Mouse (Mus musculus) heart, embryonic 15.5 days (tissue): ENCODE measurements around the gene Sh3rf1. TPM values are rescaled to one million over a fixed set of nuclear protein-coding genes. Genes with fewer than 3 reads are reported as not detected.

Experiments used
- ATAC-seq: fragments of 200-750 bp; cut with Nextera tagmentation; replicated peaks from 2 replicates; pipeline ENCODE4 v1.8.0; 2017; ENCODE audit warnings: low read depth, moderate TSS enrichment; ENCODE audit not compliant: insufficient number of reproducible peaks, insufficient read depth, low FRiP score
- H3K27ac ChIP-seq: fragments of 300-500 bp; sonication (generic); 2 replicates; pipeline ENCODE4 v1.5.1; 2015; ENCODE audit warnings: mild to moderate bottlenecking, inconsistent platforms
- H3K27me3 ChIP-seq: fragments of 300-500 bp; sonication (generic); 2 replicates; pipeline ENCODE4 v1.6.1; 2015; ENCODE audit warnings: inconsistent platforms
- H3K36me3 ChIP-seq: fragments of 300-500 bp; sonication (generic); 2 replicates; pipeline ENCODE4 v1.6.1; 2015; ENCODE audit warnings: mild to moderate bottlenecking, inconsistent platforms
- H3K4me1 ChIP-seq: fragments of 300-500 bp; sonication (generic); replicated peaks from 2 replicates; pipeline ENCODE4 v1.6.1; 2015; ENCODE audit warnings: inconsistent platforms
- H3K4me2 ChIP-seq: fragments of 300-500 bp; sonication (generic); 2 replicates; pipeline ENCODE4 v1.6.1; 2015; ENCODE audit warnings: inconsistent platforms, mild to moderate bottlenecking, moderate library complexity
- H3K4me3 ChIP-seq: fragments of 300-500 bp; sonication (generic); 2 replicates; pipeline ENCODE4 v1.5.1; 2015; ENCODE audit warnings: mild to moderate bottlenecking, inconsistent platforms
- H3K9ac ChIP-seq: fragments of 300-500 bp; sonication (generic); 2 replicates; pipeline ENCODE4 v1.6.1; 2015; ENCODE audit warnings: mild to moderate bottlenecking, inconsistent platforms
- H3K9me3 ChIP-seq: fragments of 300-500 bp; sonication (generic); replicated peaks from 2 replicates; pipeline ENCODE4 v1.6.1; 2016; ENCODE audit warnings: inconsistent platforms
- WGBS: fragments of 180-500 bp; shearing (Covaris S2); methylation state at CpG from one replicate; pipeline ENCODE4 v1.1.7; 2015; ENCODE audit warnings: mixed read lengths; 5-methylcytosine and 5-hydroxymethylcytosine counted together
- polyA plus RNA-seq: library from polyadenylated mRNA; unstranded; fragments of >200 nt; fragmentation: Nextera tagmentation; extraction: Ambion mirVana; gene quantifications from 2 replicates; pipeline ENCODE4 v1.2.1, GENCODE M21; 2015

Sh3rf1 gene
- polyA plus RNA-seq, 1 experiment from 2014 or later: 4.8 TPM

DNA sequence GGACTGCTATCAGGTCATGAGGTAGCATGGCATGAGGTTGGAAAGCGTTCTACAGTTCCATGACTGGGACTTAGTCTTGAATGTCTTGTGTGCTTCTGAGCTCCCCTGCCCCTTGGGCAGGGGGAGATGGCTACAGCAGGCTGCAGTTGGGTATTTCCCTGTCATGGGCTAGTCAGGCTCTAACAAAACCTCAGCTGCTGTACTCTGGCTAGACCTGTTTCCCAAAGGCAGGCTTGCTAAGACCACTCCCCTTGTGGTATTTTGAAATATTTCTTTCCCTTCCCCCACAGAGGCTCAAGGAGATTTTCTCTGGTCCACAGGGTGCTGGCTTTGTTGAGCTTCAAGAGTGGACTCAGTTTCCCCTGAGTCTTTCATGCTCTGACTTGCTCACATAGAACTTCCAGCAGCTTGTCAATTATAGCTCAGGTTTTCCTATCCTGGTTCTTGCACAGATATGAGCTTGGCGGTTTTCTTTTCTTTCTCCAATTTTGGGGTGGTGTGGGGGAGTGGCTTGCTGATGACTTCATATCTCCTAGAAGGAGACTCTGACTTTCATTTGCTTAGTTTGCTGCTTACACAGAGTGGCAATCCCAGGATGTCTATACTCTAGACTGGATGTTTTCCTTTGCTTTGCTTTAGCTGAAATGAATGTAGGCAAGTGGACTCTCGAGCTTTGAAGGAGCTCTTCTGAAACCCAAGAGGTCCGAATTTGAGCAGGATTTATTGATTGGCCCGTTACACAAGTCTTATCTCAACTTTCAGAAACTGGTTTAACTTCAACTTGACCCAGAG, 20.4 kb upstream of the Sh3rf1 start:
- Histone ChIP-seq H3K4me1 (no peaks in the 10 kb centered on the region), H3K27ac (no peak overlapping the region), H3K27me3 (no peaks in the 10 kb centered on the region), H3K4me3 (no peak overlapping the region), H3K36me3 (no peaks in the 10 kb centered on the region), H3K9me3 (no peaks in the 10 kb centered on the region), H3K4me2 (no peak overlapping the region), H3K9ac (no peak overlapping the region)
- no peak for ATAC-seq
- 68% methylated on average over 5 of the region's 5 CpGs for WGBS

GRCm38 (mm10) chr8:61206876-61207275, 16.8 kb upstream of the Sh3rf1 start:
- H3K9ac ChIP-seq: no peak overlapping the region
- no peaks in the 10 kb centered on the region for H3K4me1 ChIP-seq
- H3K4me3 ChIP-seq: no peak overlapping the region
- 35% methylated on average over 2 of the region's 2 CpGs for WGBS
- no peaks in the 10 kb centered on the region for H3K27me3 ChIP-seq
- no peak overlapping the region for H3K4me2 ChIP-seq
- H3K9me3 ChIP-seq: no peaks in the 10 kb centered on the region
- no peak overlapping the region for H3K27ac ChIP-seq
- no peak for ATAC-seq
- no peaks in the 10 kb centered on the region for H3K36me3 ChIP-seq

DNA sequence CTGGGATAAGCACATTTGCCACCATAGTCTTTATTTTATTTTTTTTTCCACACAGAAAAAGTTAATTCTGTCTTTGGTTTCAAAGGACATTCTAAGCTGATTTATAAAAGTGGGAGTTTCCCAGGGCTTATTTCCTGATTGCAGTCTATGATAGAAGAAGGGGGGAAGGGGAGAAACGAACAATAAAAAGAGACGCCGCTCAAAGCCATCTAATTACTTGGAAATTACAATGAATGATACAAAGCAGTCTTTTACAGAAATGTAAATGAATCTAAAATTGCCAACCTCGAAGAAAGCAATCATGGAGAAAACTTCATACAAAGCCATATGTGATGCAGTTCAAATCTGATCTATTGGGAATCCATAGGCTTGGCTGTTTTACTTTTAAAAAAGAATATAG, 16.0 kb upstream of the Sh3rf1 start:
- Histone ChIP-seq H3K4me1 (no peaks in the 10 kb centered on the region), H3K9me3 (no peaks in the 10 kb centered on the region), H3K4me2 (no peak overlapping the region), H3K27ac (no peak overlapping the region), H3K4me3 (no peak overlapping the region), H3K27me3 (no peaks in the 10 kb centered on the region), H3K36me3 (no peaks in the 10 kb centered on the region), H3K9ac (no peak overlapping the region)
- no peak for ATAC-seq
- 86% methylated on average over 4 of the region's 4 CpGs for WGBS

DNA sequence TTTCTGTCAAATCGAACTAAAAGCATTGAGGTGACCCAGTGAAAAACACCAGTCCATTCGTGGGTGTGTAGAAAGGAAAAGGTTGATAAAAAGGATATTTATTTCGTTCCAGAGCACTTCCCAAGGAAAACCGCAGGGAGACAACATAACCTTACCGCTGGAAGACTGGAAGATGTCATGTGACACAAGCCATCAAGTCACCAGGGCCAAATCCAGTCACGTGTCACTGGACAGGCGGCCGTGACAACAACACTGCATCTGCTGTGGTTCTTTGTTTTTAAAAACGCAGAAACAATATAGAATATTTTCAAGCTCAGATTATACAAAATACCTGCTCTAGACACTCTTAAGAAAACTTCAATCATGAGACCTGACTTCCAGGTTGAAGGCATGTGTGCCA, 15.0 kb upstream of the Sh3rf1 start:
- H3K27ac ChIP-seq: no peak overlapping the region
- H3K4me1 ChIP-seq: no peaks in the 10 kb centered on the region
- no peaks in the 10 kb centered on the region for H3K36me3 ChIP-seq
- H3K4me3 ChIP-seq: no peak overlapping the region
- H3K9ac ChIP-seq: no peak overlapping the region
- H3K27me3 ChIP-seq: no peaks in the 10 kb centered on the region
- 73% methylated on average over 9 of the region's 9 CpGs for WGBS
- H3K9me3 ChIP-seq: no peaks in the 10 kb centered on the region
- no peak for ATAC-seq
- no peak overlapping the region for H3K4me2 ChIP-seq

DNA sequence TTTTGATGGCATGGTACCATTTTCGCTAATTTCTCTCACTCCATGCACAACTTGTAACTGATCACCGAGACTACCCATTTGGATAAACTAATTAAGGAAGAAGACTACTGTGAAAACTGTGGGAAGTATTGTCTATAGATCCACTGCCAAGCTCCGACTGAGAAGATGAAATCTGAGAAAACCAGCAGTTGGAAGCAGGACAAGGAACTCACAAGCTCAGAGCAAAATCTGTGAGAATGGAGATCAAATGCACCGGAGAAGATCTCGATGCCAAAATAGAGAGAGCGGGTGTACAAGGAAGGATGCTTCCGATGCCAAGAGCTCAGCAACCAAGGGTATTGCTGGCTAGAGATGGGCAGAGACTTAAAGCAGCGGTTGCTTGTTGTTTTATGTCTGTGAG, 12.8 kb upstream of the Sh3rf1 start:
- Histone ChIP-seq H3K4me3 (no peak overlapping the region), H3K27me3 (no peaks in the 10 kb centered on the region), H3K4me2 (no peak overlapping the region), H3K9ac (no peak overlapping the region), H3K9me3 (no peaks in the 10 kb centered on the region), H3K36me3 (no peaks in the 10 kb centered on the region), H3K4me1 (no peaks in the 10 kb centered on the region), H3K27ac (no peak overlapping the region)
- WGBS: 77% methylated on average over 8 of the region's 8 CpGs
- no peak for ATAC-seq

DNA sequence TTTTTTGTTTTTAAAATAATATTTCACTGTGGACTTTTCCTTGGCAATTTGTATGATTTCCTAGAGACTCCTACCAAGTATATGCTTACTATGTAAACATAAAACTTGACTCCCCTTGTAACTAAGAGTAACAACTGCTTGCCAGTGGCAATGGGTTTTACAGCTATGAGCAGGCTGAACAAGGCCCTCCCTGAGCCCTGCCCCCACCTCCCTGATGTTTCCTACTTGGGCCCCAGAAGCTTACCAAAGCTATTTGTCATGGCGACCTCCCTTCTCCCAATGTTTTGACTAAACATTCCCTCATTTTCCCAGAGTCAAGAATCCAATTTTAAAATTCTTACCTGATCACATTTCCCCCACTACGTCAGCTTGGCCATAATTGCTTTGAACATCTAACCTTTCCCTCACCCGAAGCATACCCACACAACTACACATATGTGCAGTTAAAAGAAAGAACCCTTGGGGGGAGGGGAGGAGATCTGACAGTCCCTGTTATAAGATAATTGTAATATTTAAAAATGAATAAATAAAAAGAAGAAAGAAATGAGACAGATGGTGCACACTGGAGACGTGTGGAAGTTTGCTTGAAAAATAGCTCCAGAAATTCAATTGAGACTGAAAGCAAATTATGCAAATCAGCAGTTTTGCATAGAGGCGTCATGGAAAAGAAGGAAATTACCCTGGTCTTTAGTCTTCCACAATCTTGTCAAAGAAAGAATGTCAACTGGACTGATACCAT, 8.4 kb upstream of the Sh3rf1 start:
- no peaks in the 10 kb centered on the region for H3K9me3 ChIP-seq
- no peak for ATAC-seq
- H3K4me2 ChIP-seq: no peak overlapping the region
- no peaks in the 10 kb centered on the region for H3K27me3 ChIP-seq
- H3K4me1 ChIP-seq: 0 out of 2 replicates have a peak, but pooled peaks cover 4% of the 10 kb centered on the region
- H3K4me3 ChIP-seq: no peak overlapping the region
- no peak overlapping the region for H3K27ac ChIP-seq
- no peaks in the 10 kb centered on the region for H3K36me3 ChIP-seq
- WGBS: 66% methylated on average over 5 of the region's 5 CpGs
- no peak overlapping the region for H3K9ac ChIP-seq

GRCm38 (mm10) chr8:61217017-61217416, 6.7 kb upstream of the Sh3rf1 start:
- WGBS: 54% methylated on average over 3 of the region's 3 CpGs
- Histone ChIP-seq H3K4me2 (no peak overlapping the region), H3K36me3 (no peaks in the 10 kb centered on the region), H3K27me3 (0 out of 2 replicates have a peak, but pooled peaks cover 10% of the 10 kb centered on the region), H3K27ac (0 out of 2 replicates have a peak overlapping the region, but pooled peaks have one; percentile 13), H3K9me3 (no peaks in the 10 kb centered on the region), H3K4me3 (no peak overlapping the region), H3K9ac (no peak overlapping the region), H3K4me1 (0 out of 2 replicates have a peak, but pooled peaks cover 4% of the 10 kb centered on the region)
- ATAC-seq: peak; percentile 35; the same call in 1 of the 2 replicates

DNA sequence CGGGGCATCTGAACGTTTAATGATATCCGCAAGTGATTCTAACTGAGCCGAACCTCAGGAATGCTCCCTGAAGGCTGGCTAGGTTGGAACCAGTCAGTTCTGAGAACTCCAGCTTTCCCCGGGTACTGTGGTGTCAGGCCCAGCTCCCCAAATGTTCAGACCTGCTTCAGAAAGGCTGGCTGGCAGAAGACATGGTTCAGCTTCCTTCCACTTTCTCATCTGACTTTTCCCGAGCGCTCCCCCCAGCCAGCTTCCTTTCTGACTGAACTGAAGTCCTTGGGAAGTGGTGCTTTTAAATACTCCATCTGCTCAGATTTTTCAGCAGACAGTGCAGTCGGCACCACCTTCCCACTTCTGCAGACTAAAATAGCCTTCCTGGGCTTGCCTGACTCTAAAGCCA, 6.2 kb upstream of the Sh3rf1 start:
- no peak overlapping the region for H3K9ac ChIP-seq
- H3K9me3 ChIP-seq: no peaks in the 10 kb centered on the region
- H3K27me3 ChIP-seq: 0 out of 2 replicates have a peak, but pooled peaks cover 12% of the 10 kb centered on the region
- H3K36me3 ChIP-seq: no peaks in the 10 kb centered on the region
- 54% methylated on average over 8 of the region's 8 CpGs for WGBS
- 0 out of 2 replicates have a peak overlapping the region, but pooled peaks have one; percentile 13 for H3K27ac ChIP-seq
- no peak overlapping the region; the same call in 1 of the 2 replicates for H3K4me2 ChIP-seq
- H3K4me1 ChIP-seq: 0 out of 2 replicates have a peak, but pooled peaks cover 4% of the 10 kb centered on the region
- no peak for ATAC-seq
- no peak overlapping the region for H3K4me3 ChIP-seq

- ATAC-seq: no peak
- WGBS: 99% methylated on average over 2 of the region's 2 CpGs
- H3K36me3 ChIP-seq: no peaks in the 10 kb centered on the region
Measured at GRCm38 (mm10) chr8:61218439-61218838, 5.2 kb upstream of the Sh3rf1 start.

GRCm38 (mm10) chr8:61223283-61223682, 389 bp upstream of the Sh3rf1 start:
- peak overlapping the region; percentile 85 for H3K27ac ChIP-seq
- no peak for ATAC-seq
- 28% methylated on average over 5 of the region's 5 CpGs for WGBS

More at GRCm38 (mm10) chr8:61218439-61218838, 5.2 kb upstream of the Sh3rf1 start:
- H3K4me2 ChIP-seq: no peak overlapping the region
- 0 out of 2 replicates have a peak, but pooled peaks cover 12% of the 10 kb centered on the region for H3K27me3 ChIP-seq
- no peak overlapping the region for H3K27ac ChIP-seq
- H3K9ac ChIP-seq: no peak overlapping the region
- no peaks in the 10 kb centered on the region for H3K9me3 ChIP-seq
- H3K4me1 ChIP-seq: peaks cover 7% of the 10 kb centered on the region; the same call in 1 of the 2 replicates
- no peak overlapping the region for H3K4me3 ChIP-seq

GRCm38 (mm10) chr8:61224380-61225092, 864 bp downstream of the Sh3rf1 start:
- peak overlapping the region; percentile 94 for H3K9ac ChIP-seq
- peak overlapping the region; percentile 90 for H3K4me3 ChIP-seq
- peaks cover 24% of the 10 kb centered on the region for H3K4me1 ChIP-seq
- ATAC-seq: peak; percentile 65
- H3K9me3 ChIP-seq: no peaks in the 10 kb centered on the region
- under 1% methylated on average over 22 of the region's 41 CpGs for WGBS
- peak overlapping the region; percentile 85 for H3K27ac ChIP-seq
- H3K4me2 ChIP-seq: peak overlapping the region; percentile 83
- 0 out of 2 replicates have a peak, but pooled peaks cover 12% of the 10 kb centered on the region for H3K27me3 ChIP-seq
- no peaks in the 10 kb centered on the region for H3K36me3 ChIP-seq

More at GRCm38 (mm10) chr8:61223283-61223682, 389 bp upstream of the Sh3rf1 start:
- H3K27me3 ChIP-seq: 0 out of 2 replicates have a peak, but pooled peaks cover 12% of the 10 kb centered on the region
- H3K9ac ChIP-seq: peak overlapping the region; percentile 94
- H3K4me1 ChIP-seq: peaks cover 18% of the 10 kb centered on the region
- no peaks in the 10 kb centered on the region for H3K36me3 ChIP-seq
- peak overlapping the region; percentile 83 for H3K4me2 ChIP-seq
- H3K9me3 ChIP-seq: no peaks in the 10 kb centered on the region
- peak overlapping the region; percentile 90 for H3K4me3 ChIP-seq
